Mouse (Mus musculus) spleen, embryonic (tissue): ENCODE data around the gene Il1rap.

Experiments used
- CTCF ChIA-PET: fragments of 350-600 bp; sonication (Branson Sonifier 250); formaldehyde crosslinking; loops from one replicate; lab custom pipeline; 2022; lab: Charles Lee

The Il1rap gene

GRCm38 (mm10) chr16:26723952-26724747, 142.6 kb downstream of the Il1rap start:
- CTCF ChIA-PET = no interaction called here

DNA sequence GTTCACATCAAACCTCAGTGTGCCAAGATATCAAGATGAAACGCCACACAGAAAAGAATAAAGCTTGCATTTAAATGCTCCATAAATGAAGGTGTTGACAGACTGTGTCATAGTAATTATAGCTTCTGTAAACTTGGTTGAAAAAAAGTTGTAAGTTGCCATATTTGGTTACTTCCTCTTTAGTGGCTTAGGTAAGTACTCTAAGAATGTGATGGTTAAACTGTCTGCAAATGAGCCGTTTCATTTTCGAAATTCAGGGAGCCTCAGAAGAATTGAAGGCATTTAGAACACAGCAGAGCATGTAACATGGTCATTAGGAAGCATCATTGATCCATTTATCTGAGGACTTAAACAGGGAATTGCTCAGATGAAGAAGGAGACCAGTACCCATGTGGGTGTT, 146.6 kb downstream of the Il1rap start:
- CTCF ChIA-PET = no interaction called here

- CTCF ChIA-PET = no interaction called here
Observed at GRCm38 (mm10) chr16:26730941-26731340, 149.4 kb downstream of the Il1rap start.

- CTCF ChIA-PET = no interaction called here
Observed at GRCm38 (mm10) chr16:26732566-26732965, 151.1 kb downstream of the Il1rap start.

DNA sequence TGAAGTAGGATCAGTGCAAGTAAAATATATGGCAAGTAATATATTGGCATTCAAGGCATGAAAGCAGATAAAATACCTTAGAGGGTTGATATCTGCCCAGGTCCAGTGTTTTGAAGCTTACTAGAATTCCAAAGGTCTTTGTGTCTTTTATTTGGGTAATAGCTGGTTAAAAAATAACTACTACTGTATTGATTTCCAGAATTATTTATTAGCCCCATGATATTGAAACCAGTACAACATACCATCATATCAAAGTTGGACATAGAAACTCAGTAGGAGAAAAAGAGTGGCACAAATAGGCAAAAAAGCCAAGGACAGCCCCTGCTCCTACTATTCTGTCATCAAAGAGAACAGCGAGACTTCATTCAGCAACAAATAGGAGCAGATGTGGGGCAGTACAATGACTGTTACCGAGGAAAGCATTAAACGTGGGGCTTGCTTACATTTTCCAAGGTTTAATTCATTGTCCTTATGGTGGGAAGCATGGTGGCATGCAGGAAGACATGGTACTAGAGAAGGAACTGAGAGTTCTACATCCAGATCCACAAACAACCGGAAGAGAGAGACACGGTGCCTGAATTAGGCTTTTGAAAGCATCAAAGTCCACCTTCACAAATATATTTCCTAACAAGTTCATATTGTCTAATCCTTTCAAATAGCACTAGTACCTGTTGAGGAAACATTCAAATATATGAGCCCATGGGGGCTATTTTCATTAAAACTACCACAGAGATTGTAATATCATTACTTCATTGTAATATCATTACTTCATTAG, 174.1 kb downstream of the Il1rap start:
- CTCF ChIA-PET = no interaction called here

DNA sequence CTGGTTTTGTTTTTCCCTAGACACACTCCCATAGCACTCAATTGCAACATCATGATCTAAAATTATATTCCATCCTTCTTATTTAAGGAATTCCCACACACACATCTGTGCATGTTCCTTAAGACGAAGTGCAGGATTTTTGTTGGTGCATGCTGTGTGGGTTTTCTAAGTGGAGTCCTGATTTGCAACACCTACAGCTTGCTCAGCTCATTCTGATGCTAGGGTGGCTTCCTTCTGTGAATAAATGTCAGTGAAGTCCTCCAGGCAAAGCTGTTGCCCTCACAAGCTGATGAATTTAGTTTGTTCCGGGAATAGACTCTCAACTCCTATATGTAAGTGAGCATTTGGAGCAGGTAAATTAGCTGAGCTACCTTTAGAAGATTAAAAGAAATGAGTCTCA, 194.5 kb downstream of the Il1rap start:
- CTCF ChIA-PET = no interaction called here

DNA sequence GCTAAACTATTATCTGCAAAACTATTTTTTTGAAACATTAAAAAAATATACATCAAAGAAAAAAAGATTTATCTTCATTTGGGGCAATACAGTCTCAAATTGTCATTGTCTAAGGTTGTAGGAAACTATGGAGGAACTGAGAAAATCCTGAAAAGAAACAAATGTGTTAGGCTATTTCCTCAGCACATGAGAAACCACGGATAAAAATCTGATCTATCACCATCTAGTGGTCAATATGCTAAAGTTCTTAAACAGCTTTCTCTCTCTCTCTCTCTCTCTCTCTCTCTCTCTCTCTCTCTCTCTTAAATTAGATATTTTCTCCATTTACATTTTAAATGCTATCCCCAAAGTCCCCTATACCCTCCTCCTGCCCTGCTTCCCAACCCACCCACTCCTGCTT, 195.6 kb downstream of the Il1rap start:
- CTCF ChIA-PET = no interaction called here
